Mouse (Mus musculus) brain, embryonic 14.5 days (tissue): ENCODE measurements around the gene Ifnar2. TPM values are rescaled to one million over a fixed set of nuclear protein-coding genes. Genes with fewer than 3 reads are reported as not detected.

Source experiments
- DNase-seq: peaks from one replicate; pipeline ENCODE4 v3.0.0-alpha.2; 2011; ENCODE audit warnings: low read depth
- CTCF ChIP-seq: fragments of 200-500 bp; IDR thresholded peaks from 2 replicates; pipeline ENCODE4 v1.5.1; 2012; ENCODE audit warnings: inconsistent platforms, mild to moderate bottlenecking, moderate library complexity, borderline replicate concordance; ENCODE audit not compliant: insufficient read depth, insufficient read length; ENCODE audit errors: extremely low read depth
- POLR2A ChIP-seq: fragments of 200-500 bp; IDR thresholded peaks from 2 replicates; pipeline ENCODE4 v1.6.1; 2012; ENCODE audit warnings: mild to moderate bottlenecking, inconsistent platforms, borderline replicate concordance; ENCODE audit not compliant: poor library complexity, insufficient read depth, insufficient read length, severe bottlenecking; ENCODE audit errors: extremely low read depth
- polyA plus RNA-seq: library from polyadenylated mRNA; depleted of rRNA; stranded (reverse); fragments of >200 nt; gene quantifications from 2 replicates; pipeline ENCODE4 v1.2.3, GENCODE M21; 2012

Ifnar2 gene
- polyA plus RNA-seq, 1 experiment = 24.1 TPM

DNA sequence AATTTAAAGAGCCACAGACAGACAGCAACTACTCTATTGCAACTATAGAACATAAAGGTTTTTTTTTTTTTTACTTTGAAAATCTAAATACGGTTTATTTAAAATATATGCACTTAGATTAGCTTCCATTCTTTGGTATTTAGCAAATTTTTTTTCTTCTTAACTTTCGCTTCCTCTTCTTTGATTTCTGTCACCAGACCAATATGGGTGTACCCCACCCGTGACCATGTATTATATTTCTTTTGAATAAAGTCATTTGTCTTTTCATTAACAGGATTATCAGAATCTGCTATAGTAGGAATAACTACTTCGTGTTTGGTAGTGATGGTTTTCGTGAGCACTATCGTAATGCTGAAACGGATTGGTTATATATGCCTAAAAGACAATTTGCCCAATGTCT is 26.4 kb downstream of the Ifnar2 start:
- TF ChIP-seq POLR2A (no peak), CTCF (no peak)
- no peak for DNase-seq

DNA sequence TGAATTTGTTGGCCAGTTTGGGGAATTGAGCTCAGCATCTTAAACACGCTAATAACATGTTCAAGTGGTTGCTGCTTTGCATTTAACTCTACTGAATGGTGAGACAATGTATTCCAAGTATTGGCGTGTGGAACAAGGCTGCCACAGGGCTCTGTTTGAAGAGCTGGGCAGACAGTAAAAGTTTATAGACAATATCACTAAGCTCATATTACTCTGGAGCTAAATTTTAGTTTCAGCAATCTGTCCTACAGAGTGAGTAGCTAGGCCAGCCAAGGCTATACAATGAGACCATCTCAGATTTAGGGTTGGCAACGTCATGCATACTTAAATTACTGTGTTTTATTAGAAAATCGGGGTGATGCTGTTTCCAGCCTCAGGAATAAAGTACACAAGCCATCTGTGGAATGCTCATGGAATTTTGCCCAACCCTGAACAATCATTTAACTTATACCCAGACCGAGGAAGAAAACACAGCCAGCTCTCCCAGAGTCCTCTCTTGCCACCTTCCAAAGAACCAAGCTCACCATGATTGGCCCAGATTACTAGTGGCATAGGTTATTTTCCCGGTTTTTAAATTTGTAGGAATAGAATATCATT is 29.1 kb downstream of the Ifnar2 start:
- TF ChIP-seq CTCF (no peak), POLR2A (no peak)
- DNase-seq = no peak

DNA sequence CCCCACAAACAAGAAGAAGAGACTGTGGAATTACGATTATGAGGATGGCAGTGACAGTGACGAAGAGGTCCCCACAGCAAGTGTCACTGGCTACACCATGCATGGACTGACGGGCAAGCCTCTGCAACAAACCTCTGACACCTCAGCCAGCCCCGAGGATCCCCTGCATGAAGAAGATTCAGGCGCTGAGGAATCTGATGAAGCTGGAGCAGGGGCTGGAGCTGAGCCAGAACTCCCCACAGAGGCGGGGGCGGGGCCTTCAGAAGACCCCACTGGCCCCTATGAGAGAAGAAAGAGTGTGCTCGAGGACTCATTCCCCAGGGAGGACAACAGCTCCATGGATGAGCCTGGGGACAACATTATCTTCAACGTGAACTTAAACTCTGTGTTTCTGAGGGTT is 31.2 kb downstream of the Ifnar2 start:
- TF ChIP-seq CTCF = no peak
- TF ChIP-seq POLR2A = no peak
- DNase-seq = no peak

DNA sequence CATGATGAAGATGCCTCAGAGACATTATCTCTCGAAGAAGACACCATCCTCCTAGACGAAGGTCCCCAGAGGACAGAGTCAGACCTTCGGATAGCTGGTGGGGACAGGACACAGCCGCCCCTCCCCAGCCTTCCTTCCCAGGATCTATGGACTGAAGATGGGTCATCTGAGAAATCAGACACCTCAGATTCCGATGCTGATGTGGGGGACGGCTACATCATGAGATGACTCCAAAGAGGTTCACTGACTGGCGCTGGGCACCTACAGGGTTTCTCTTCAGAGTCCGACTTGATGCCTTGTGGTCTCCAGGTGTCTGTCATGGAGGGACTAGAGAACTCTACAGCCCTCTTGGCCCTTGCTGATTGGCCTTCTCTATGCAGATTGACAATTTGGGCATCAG is 31.6 kb downstream of the Ifnar2 start:
- DNase-seq = no peak
- TF ChIP-seq CTCF (no peak), POLR2A (no peak)

DNA sequence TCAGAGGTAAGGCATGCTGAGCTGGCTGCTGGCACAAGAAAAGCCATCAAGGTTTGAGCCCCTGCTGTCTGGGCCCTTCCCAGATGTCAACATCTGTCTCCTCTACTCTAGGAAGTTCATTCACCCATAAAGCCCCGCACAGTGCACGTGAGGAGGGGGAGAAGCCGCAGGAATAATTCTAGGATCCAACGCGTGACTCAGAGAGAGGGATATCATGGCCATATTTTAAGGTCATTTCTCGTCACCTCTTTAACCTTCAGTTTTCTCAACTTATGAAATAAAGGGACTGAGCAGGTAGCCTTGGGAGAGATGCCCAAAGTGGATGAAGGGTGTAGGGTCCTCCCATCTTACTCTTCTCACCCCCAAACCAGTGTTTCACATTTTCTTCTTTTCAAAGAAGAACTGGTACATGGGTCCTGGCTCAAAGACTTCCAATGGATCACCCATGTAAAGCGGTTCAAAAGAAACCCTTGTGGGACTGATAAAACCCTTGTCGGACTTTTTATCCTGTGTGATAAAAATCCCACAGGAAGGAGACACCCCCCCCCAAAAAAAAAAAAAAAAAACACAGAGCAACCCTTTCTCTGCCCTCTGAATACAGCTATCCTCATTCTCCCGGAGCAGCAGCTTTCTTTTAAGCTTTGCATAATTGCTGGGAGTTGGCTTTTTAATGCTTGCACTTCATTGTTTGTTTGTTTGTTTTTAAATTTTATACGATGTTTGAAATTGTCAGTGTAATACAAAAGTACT is 32.4 kb downstream of the Ifnar2 start:
- TF ChIP-seq CTCF (no peak), POLR2A (no peak)
- no peak for DNase-seq

DNA sequence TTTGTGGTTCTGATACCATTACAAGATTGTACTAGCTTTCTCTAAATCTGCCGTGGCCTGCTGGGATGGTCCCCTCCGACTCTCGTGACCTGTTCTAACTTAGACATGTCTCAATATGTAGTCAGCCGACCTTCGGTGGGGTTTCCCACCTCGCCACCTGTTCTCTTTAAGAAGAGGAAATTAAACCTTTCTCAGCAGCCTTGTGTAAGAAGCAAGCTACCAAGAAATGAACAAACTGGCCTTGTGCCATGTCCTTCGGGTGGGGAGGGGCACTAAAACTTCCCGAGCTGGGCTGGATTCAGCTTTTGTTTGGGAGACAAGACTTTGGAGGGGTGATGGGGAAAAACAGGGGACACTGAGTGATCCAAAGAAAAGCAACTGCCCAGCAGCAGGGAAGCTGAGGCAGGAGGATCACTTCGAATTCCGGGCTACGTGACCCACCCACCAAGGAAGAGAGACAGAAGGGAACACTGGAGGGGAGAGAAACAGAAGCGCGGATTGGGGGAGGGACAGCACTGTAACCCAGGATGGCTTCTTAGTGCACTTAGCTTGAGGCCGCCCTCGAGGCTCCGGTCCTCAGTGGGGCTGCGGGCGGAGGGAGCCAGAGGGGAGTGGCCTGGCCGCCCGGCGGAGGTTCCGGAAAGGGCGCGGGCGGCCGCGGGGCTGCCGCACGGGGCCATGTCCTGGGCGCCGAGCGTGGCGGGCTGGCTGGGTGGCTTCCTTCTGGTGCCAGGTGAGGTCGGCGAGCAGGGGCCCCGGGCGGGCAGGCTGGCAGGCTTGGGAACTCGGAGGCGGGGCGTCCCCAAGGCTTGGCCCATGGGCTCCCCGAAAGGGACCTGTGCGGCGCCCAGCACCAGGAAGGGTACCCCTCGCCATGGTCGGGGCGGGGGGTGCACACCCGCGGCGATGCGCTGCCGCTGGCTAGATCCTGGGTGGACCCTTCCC is 33.3 kb downstream of the Ifnar2 start, which contains the start of gene Il10rb:
Il10rb (plus strand) TSS at position 525 of the 945 bp plus-strand sequence.
- peak; percentile 64 for DNase-seq
- no peak for TF ChIP-seq POLR2A
- no peak for TF ChIP-seq CTCF

DNA sequence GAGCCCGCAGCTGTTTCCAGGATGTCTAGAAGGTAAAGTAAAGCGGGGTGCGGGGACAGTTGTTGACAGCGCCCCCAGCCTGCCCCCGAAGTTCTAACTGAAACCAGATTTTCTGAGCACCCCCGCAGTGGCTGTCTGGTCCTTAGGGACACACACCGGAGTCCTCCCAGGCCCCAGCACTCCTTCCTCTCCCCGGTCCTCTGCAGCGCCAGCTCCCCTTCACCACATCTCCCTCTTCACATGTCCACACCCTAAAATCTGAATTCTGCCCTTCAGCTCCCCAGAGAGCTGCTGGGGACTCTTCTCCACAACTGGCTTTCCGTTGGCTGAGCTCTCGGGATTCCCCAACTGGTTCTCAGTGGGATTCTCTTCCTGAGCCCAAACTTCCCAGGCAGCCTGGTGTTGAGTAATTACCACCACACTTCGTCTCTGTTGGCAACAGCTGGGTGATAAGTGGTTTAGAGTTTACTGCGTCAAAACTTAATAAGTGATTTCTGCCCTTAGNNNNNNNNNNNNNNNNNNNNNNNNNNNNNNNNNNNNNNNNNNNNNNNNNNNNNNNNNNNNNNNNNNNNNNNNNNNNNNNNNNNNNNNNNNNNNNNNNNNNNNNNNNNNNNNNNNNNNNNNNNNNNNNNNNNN is 34.1 kb downstream of the Ifnar2 start:
- peak; percentile 31 for DNase-seq

DNA sequence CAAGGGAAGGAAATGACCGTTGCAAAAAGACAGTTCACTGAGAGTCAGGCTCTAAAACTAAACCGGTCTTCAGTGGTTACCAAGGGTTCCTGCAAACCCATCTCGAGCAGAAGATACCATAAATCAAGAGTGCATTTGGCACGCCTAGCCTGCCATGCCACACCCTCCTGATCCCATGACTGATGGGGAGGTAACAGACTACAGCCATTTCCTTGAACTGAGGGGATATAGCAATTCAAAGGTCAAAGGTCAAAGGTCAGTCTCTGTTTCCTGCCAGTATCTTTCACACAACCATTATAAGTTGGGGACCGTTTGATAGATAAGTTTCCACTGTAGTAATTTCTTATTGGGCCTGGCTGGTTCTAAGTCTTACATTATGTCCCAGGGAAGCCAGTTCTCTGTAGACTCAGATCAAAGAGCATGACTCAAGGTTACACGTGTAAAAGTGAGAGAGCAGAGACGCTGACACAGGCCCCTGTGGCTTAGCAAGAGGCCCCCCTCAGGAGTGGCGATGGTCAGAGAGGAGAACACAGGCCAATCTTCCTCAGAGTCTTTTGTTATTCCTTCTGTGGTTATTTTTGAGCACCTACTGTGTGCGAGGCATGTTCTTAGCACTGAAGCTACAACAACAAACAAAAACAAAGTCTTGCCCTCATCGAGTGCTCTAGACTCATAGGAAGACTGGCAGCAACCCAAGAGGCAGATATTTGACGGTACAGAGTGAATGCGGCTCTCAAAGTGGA is 40.7 kb downstream of the Ifnar2 start:
- no peak for TF ChIP-seq POLR2A
- no peak for DNase-seq

More for the DNA sequence above, 34.1 kb downstream of the Ifnar2 start:
- TF ChIP-seq CTCF (no peak), POLR2A (no peak)

DNA sequence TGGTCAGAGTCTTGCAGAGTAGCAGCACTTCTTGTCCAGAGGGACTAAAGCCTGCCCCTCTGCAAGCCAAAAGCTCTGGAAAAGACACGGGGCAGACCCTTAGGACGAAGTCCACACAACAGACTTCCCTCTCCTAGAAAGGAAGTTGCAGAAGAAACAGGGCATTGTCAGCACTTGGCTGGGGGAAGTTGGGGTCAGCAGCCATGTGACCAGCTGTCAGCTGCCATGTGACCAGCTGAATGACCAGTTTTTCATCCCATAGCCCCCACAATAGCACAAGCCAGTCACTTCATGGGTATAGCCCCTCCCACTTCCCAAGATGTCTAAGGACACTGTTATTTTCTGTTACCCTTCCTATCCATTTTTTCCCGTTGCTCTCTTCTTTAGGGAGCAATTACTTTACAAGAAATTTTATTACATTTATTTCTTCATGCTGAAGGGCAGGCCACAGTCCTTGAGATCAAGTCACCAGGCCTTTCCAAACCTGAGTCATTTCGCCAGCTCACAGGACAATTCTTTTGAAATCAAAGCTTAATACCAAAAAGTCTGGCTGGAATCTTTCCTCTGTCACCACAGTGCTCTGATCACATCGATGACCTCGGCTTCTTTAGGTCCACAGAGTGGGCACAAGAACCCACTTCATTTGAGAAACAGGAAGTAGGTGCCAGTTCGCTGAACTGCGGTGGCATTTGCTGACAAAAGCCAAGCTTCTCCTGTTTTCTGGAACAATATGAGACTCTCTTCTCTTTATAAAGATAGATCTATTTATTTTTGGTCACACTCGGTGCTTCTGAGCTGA is 43.0 kb downstream of the Ifnar2 start:
- DNase-seq = no peak
- TF ChIP-seq CTCF = no peak
- no peak for TF ChIP-seq POLR2A

DNA sequence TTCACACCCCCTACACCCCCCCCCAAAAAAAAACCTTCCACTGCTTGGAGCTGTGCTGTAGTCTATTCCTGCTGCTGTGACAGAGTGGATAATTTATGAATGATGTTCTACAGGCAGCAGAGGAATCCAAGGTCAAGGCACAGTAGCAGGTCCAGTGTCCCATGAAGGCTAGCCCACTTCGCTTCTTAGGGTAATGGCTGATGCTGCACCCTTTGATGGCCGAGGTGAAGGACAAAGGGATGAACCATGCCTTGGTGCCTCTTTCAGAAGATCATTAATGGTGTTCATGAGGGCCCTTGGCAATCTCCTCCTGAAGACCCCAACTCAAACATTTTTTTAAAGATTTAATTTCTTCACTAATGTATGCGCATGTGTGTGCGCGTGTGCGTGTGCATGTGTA is 43.8 kb downstream of the Ifnar2 start:
- TF ChIP-seq POLR2A (no peak), CTCF (no peak)
- no peak for DNase-seq

DNA sequence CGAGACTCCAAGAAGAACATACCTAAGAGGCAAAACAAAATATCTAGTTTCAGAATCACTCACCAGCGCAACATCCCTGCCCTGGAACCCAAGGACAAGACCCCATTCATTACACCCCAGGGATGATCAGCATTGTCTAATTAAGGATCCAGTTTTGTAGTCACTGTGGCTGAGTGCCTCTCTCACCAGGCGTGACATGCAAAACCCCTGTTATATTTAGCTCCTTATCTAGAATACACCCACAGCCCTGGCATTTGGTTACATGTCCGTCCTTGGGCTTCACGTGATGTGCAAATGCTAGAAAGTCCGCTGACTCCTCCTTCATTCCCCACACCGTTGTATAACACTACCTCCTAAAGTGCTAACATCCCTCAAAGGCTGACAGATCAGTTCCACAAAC is 44.4 kb downstream of the Ifnar2 start:
- DNase-seq = no peak
- TF ChIP-seq CTCF (no peak), POLR2A (no peak)
